Mouse (Mus musculus) heart, embryonic 11.5 days (tissue): ENCODE data around the gene Vegfb. TPM values are rescaled to one million over a fixed set of nuclear protein-coding genes. Genes with fewer than 3 reads are reported as not detected.
"Not testable (repeated sequence)": the region's sequence is repeated elsewhere in the genome, so short reads cannot be mapped to it uniquely, and the experiment has no call there.

Experiments used
- ATAC-seq: fragments of 200-750 bp; cut with Nextera tagmentation; replicated peaks from 2 replicates; pipeline ENCODE4 v1.8.0; 2017; ENCODE audit warnings: moderate library complexity; ENCODE audit not compliant: insufficient number of reproducible peaks, low FRiP score, low TSS enrichment
- H3K27ac ChIP-seq: fragments of 300-500 bp; sonication (generic); 2 replicates; pipeline ENCODE4 v1.5.1; 2014; ENCODE audit warnings: mild to moderate bottlenecking, low read depth, low read length
- H3K27me3 ChIP-seq: fragments of 300-500 bp; sonication (generic); 2 replicates; pipeline ENCODE4 v1.6.1; 2014; ENCODE audit warnings: mild to moderate bottlenecking, low read length, mixed read lengths; ENCODE audit not compliant: control insufficient read depth, insufficient read depth
- H3K36me3 ChIP-seq: fragments of 300-500 bp; sonication (generic); 2 replicates; pipeline ENCODE4 v1.6.1; 2014; ENCODE audit warnings: mild to moderate bottlenecking, low read length, moderate library complexity, mixed read lengths; ENCODE audit not compliant: control insufficient read depth, insufficient read depth
- H3K4me1 ChIP-seq: fragments of 300-500 bp; sonication (generic); 2 replicates; pipeline ENCODE4 v1.6.1; 2014; ENCODE audit warnings: low read length; ENCODE audit not compliant: control insufficient read depth, insufficient read depth
- H3K4me2 ChIP-seq: fragments of 300-500 bp; sonication (generic); 2 replicates; pipeline ENCODE4 v1.6.1; 2014; ENCODE audit warnings: mild to moderate bottlenecking, moderate library complexity
- H3K4me3 ChIP-seq: fragments of 300-500 bp; sonication (generic); 2 replicates; pipeline ENCODE4 v1.5.1; 2014; ENCODE audit warnings: low read depth, low read length
- H3K9ac ChIP-seq: fragments of 300-500 bp; sonication (generic); 2 replicates; pipeline ENCODE4 v1.6.1; 2014; ENCODE audit warnings: mild to moderate bottlenecking, low read depth, low read length, moderate library complexity
- H3K9me3 ChIP-seq: fragments of 300-500 bp; sonication (generic); replicated peaks from 2 replicates; pipeline ENCODE4 v1.6.1; 2016; ENCODE audit warnings: low read length; ENCODE audit not compliant: control insufficient read depth
- WGBS: fragments of 180-500 bp; shearing (Covaris S2); extraction: QIAGEN DNeasy Blood & Tissue Kit; methylation state at CpG from one replicate; pipeline ENCODE4 v1.1.7; 2014; ENCODE audit not compliant: insufficient replicate concordance; 5-methylcytosine and 5-hydroxymethylcytosine counted together
- polyA plus RNA-seq: library from polyadenylated mRNA; unstranded; fragments of >200 nt; fragmentation: Nextera tagmentation; extraction: Ambion mirVana; gene quantifications from 2 replicates; pipeline ENCODE4 v1.2.1, GENCODE M21; 2014

Gene Vegfb
- polyA plus RNA-seq, 1 experiment from 2014 or later = 76.9 TPM

- Histone ChIP-seq H3K36me3 (peaks cover 11% of the 10 kb centered on the region), H3K9me3 (peaks cover 3% of the 10 kb centered on the region; the same call in 1 of the 2 replicates), H3K4me2 (no peak overlapping the region; the same call in 1 of the 2 replicates), H3K9ac (no peak overlapping the region), H3K4me1 (peaks cover 22% of the 10 kb centered on the region), H3K27me3 (no peaks in the 10 kb centered on the region), H3K4me3 (no peak overlapping the region), H3K27ac (no peak overlapping the region)
- ATAC-seq = no peak
- WGBS = 88% methylated on average over 8 of the region's 8 CpGs
Observed at GRCm38 (mm10) chr19:6994489-6994888, 7.0 kb upstream of the Vegfb start.

DNA sequence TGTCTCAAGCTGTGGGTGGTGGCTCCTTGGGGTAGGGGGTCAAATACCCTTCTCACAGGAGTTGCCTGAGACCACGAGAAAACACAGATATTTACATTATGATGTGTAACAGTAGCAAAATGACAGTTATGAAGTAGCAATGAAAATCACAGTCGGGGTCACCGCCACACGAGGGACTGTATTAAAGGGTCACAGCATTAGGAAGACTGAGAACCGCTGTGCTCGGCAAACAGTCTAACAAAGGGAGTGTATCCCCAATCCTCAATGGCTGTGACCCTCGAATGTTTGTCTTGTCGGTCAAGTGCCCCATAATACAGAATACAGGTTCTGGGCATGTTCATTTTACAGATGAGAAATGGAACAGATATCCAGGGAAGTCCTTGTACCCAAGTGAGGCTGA, 6.6 kb upstream of the Vegfb start:
- whole genome bisulfite sequencing = 88% methylated on average over 8 of the region's 8 CpGs
- H3K36me3 ChIP-seq = peaks cover 8% of the 10 kb centered on the region
- H3K9ac ChIP-seq = no peak overlapping the region
- no peak overlapping the region for H3K4me3 ChIP-seq
- no peak overlapping the region for H3K4me2 ChIP-seq
- no peak overlapping the region for H3K27ac ChIP-seq
- H3K9me3 ChIP-seq = no peaks in the 10 kb centered on the region; the same call in 1 of the 2 replicates
- no peak for ATAC-seq
- no peaks in the 10 kb centered on the region for H3K27me3 ChIP-seq
- peaks cover 22% of the 10 kb centered on the region for H3K4me1 ChIP-seq

DNA sequence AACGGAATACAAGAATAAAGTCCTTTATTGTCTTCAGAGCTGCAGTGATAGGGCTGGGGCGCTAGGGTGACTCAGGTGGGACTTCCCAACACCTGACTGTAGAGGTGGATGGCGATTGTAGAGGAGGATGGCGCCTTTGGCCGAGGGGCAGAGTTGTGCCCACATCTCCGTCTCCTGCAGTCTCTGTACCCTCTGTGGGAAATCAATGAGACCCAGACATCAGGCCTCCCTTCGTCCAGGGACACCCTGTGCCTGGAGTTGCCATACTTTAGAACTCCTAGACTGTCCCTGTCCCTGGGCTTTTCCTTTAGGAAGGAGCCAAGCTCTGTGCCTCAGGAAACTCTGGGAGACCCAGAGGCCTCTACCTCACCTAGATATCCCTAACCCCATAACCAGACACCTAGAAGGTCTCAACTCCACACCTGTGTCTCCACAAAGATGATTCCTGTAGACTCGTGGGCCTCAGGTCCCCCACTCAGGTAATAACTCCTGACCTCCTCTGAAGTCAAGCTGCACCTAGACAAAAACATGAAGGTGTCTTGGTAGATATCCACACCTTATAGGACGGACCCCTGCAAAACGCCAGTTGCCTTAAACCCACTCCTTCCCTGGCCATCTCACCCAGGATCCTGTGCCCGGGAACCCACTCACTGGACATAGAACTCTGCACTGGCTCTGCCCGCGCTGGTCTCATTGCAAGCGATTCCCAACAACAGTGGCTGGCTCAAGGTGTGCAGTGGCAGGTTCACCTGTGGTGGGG, 5.7 kb upstream of the Vegfb start:
- ATAC-seq = 0 out of 2 replicates have a peak, but pooled peaks have one; percentile 1
- peak overlapping the region; percentile 69 for H3K27ac ChIP-seq

DNA sequence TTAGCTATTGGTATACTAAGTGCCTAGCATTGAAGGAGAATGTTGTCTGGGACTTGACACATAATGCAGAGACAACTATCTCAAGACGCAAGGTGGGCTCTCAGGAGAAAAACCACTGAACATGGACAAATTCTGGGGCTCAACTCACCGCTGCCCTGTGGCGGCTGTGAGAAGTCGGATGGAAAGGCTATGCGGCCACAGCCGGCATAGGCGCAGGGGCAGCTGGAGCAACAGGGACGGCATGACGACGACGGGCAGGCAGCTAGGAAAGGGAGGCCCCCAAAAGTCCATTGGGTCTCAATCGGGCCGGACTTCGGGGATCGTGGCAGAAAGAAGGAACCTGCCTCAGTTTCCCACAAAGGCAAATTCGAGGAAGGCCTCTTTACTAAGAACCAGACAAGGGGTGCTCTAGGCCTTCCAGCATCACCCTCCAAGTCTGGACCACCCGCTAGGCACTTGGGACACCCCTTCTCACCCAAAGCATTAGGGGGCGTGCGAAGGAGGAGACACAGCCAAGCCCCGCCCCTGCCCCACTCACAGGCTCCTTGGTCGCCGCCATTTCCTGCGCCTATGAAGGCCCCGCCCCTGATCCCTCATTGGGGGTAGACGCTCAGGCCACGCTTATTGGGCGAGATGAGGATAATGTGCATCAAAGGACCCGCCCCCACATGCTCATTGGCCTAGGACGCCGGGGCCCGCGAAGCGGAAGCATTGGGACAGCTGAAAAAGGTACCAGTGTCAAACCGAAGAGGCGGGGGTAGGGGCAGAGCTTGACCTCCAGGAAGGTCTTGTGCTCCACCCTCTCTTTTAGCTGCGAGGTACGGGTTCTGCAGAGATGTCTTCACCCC, 4.8 kb upstream of the Vegfb start, which contains the start of gene Dnajc4:
TSS of gene Dnajc4 (minus strand) at position 562 of the 848 bp plus-strand sequence.
- Histone ChIP-seq H3K4me2 (peak within 1 kb of the TSS; percentile 71), H3K27ac (peak within 1 kb of the TSS; percentile 69), H3K27me3 (no peaks in the 10 kb centered on the region), H3K9ac (peak within 1 kb of the TSS; percentile 78), H3K9me3 (no peaks in the 10 kb centered on the region), H3K36me3 (peaks cover 3% of the 10 kb centered on the region; the same call in 1 of the 2 replicates), H3K4me3 (peak within 1 kb of the TSS; percentile 51), H3K4me1 (peaks cover 29% of the 10 kb centered on the region)
- peak; percentile 89 for ATAC-seq
- WGBS = 3% methylated on average over 37 of the region's 37 CpGs

More for the DNA sequence above, 5.7 kb upstream of the Vegfb start:
- H3K4me3 ChIP-seq = peak overlapping the region; percentile 51
- H3K27me3 ChIP-seq = no peaks in the 10 kb centered on the region
- H3K4me1 ChIP-seq = peaks cover 25% of the 10 kb centered on the region
- no peaks in the 10 kb centered on the region for H3K9me3 ChIP-seq
- H3K36me3 ChIP-seq = peaks cover 3% of the 10 kb centered on the region; the same call in 1 of the 2 replicates
- H3K4me2 ChIP-seq = peak overlapping the region; percentile 71
- WGBS = 63% methylated on average over 14 of the region's 14 CpGs
- peak overlapping the region; percentile 78 for H3K9ac ChIP-seq

- WGBS = 86% methylated on average over 6 of the region's 6 CpGs
- H3K4me3 ChIP-seq, H3K9ac ChIP-seq, H3K4me2 ChIP-seq, H3K27ac ChIP-seq, H3K36me3 ChIP-seq, H3K27me3 ChIP-seq, ATAC-seq, H3K9me3 ChIP-seq: not testable (repeated sequence)
- H3K4me1 ChIP-seq = peaks cover 36% of the 10 kb centered on the region
Observed at GRCm38 (mm10) chr19:6991166-6991565, 3.7 kb upstream of the Vegfb start.

DNA sequence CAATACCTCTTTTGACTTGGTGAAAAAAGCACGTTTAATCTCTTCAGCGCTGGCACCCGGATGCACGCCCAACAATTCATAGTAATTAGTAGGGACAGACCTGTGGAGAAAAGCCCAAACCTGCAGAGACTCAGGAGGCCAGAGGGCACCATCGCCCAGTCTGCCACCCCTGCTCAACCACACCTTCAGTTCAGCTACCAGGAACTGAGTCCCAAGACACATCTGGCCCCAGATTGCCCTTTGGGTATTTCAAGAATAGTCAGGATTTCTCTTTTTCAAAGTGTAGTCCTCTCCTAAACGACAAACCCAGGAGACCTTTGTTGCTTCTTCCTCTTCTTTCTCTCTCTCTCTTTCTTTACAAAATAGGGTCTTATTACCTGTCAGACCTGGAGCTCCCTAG, 3.3 kb upstream of the Vegfb start:
- no peak for ATAC-seq
- no peak overlapping the region for H3K27ac ChIP-seq
- H3K36me3 ChIP-seq = peaks cover 3% of the 10 kb centered on the region; the same call in 1 of the 2 replicates
- no peaks in the 10 kb centered on the region for H3K9me3 ChIP-seq
- peaks cover 38% of the 10 kb centered on the region for H3K4me1 ChIP-seq
- no peak overlapping the region for H3K4me2 ChIP-seq
- H3K4me3 ChIP-seq = no peak overlapping the region
- no peaks in the 10 kb centered on the region for H3K27me3 ChIP-seq
- H3K9ac ChIP-seq = no peak overlapping the region
- WGBS = 87% methylated on average over 6 of the region's 6 CpGs

- H3K9ac ChIP-seq = no peak overlapping the region
- WGBS = 90% methylated on average over 8 of the region's 8 CpGs
Observed at GRCm38 (mm10) chr19:6989251-6989650, 1.8 kb upstream of the Vegfb start.

DNA sequence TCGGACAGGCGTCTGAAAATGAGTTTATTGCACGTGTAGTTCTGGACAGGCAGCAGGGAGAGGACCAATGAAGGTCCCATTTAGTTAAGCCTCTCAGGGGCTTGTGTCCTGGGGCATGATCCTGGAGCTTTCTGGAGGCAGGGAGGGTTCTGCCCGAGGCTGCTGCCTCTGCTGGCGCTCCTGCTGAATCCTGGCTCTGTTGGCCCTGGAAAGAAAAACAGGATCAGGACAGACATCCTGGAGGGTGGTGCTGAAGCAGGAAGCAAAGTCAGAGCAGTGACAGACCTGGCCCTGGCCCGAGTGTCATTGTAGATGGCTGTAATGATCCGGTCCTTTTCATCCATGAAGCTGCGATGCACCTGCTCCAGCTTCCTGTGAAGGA, 444 bp upstream of the Vegfb start:
- H3K4me2 ChIP-seq = peak overlapping the region; percentile 90
- H3K27me3 ChIP-seq = no peaks in the 10 kb centered on the region
- H3K9ac ChIP-seq = peak overlapping the region; percentile 96
- H3K4me3 ChIP-seq = peak overlapping the region; percentile 90
- peak overlapping the region; percentile 98 for H3K27ac ChIP-seq
- WGBS = 3% methylated on average over 8 of the region's 8 CpGs
- H3K4me1 ChIP-seq = peaks cover 18% of the 10 kb centered on the region
- peaks cover 17% of the 10 kb centered on the region for H3K36me3 ChIP-seq
- H3K9me3 ChIP-seq = no peaks in the 10 kb centered on the region
- no peak for ATAC-seq

More at GRCm38 (mm10) chr19:6989251-6989650, 1.8 kb upstream of the Vegfb start:
- peaks cover 9% of the 10 kb centered on the region; the same call in 1 of the 2 replicates for H3K36me3 ChIP-seq
- H3K27ac ChIP-seq = no peak overlapping the region
- H3K4me1 ChIP-seq = peaks cover 25% of the 10 kb centered on the region
- no peaks in the 10 kb centered on the region for H3K27me3 ChIP-seq
- no peak for ATAC-seq
- H3K4me3 ChIP-seq = no peak overlapping the region
- H3K4me2 ChIP-seq = no peak overlapping the region; the same call in 1 of the 2 replicates
- H3K9me3 ChIP-seq = no peaks in the 10 kb centered on the region
